Mouse (Mus musculus) telencephalon, adult 2 months (tissue): Measurements from ENCODE around the gene Mast4.

Experiments
- DNase-seq: peaks from one replicate; pipeline ENCODE4 v3.0.0-alpha.2; 2011; ENCODE audit warnings: low read depth, low spot score

Mast4 gene

GRCm38 (mm10) chr13:102695121-102695905 is 639.0 kb downstream of the Mast4 start:
- no peak for DNase-seq

- DNase-seq: no peak
Observed at GRCm38 (mm10) chr13:102694154-102694553, 640.1 kb downstream of the Mast4 start.

GRCm38 (mm10) chr13:102693341-102693801 is 640.9 kb downstream of the Mast4 start, which contains the start of gene Cd180:
Gene Cd180 (plus strand): TSS chr13:102693558.
- DNase-seq: no peak

GRCm38 (mm10) chr13:102691408-102692150 is 642.7 kb downstream of the Mast4 start:
- DNase-seq: no peak

GRCm38 (mm10) chr13:102690184-102690583 is 644.1 kb downstream of the Mast4 start:
- no peak for DNase-seq

- no peak for DNase-seq
Observed at GRCm38 (mm10) chr13:102689201-102690090, 644.9 kb downstream of the Mast4 start.

GRCm38 (mm10) chr13:102688121-102688520 is 646.2 kb downstream of the Mast4 start:
- DNase-seq: no peak

GRCm38 (mm10) chr13:102684890-102685289 is 649.4 kb downstream of the Mast4 start:
- DNase-seq: no peak
